Mouse (Mus musculus): ENCODE data around the gene Chmp1a.

DNA sequence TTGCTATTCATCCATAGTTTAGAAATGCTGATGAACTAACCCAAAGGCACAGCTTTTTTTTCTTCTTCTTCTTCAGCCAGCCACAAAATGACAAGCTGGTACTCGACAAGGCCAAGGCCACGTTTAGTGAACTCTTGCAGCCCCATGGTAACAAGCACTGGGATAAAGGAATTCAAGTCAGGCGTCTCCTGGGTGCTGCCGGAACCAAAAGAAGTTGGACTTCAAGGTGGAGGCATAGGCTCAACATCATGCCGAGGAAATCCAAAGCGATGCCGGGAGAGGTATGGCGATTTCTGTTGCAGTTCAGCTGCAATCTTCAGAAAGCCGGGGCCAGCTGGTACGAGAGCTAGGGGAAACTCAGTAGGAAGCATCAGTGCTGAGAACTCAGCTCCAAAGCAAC is 26.8 kb upstream of the Chmp1a start:
- TF ChIP-seq POLR2A (IDR thresholded peaks at IDR 0.05; ENCODE audit: insufficient read depth, low read length): no peak
- TF ChIP-seq CTCF (IDR thresholded peaks at IDR 0.05; ENCODE audit: low read depth, low read length): no peak
- TF ChIP-seq EP300 (IDR thresholded peaks at IDR 0.05; ENCODE audit: insufficient read depth, low read depth, low read length): no peak

Data from ES-Bruce4 (cell line).